Mouse (Mus musculus) ZHBTc4 (cell line): ENCODE results near the gene Myh9.
A peak's percentile ranks its signal among the peaks of the same experiment; 100 is the strongest.

Source experiments
- DNase-seq: peaks from one replicate; pipeline ENCODE4 v3.0.0-alpha.2; 2011; ENCODE audit warnings: low read depth, low spot score

The Myh9 gene

GRCm38 (mm10) chr15:77842047-77842843 is at the start of gene Myh9:
TSS of gene Myh9 (minus strand) at chr15:77842175.
- peak; percentile 100 for DNase-seq

GRCm38 (mm10) chr15:77891766-77892165 is 49.8 kb upstream of the Myh9 start:
- no peak for DNase-seq

- no peak for DNase-seq
Observed at GRCm38 (mm10) chr15:77889761-77890422, 47.9 kb upstream of the Myh9 start.

- peak; percentile 80 for DNase-seq
Observed at GRCm38 (mm10) chr15:77888286-77888685, 46.3 kb upstream of the Myh9 start.

- no peak for DNase-seq
Observed at GRCm38 (mm10) chr15:77887093-77887488, 45.1 kb upstream of the Myh9 start.

GRCm38 (mm10) chr15:77886369-77887092 is 44.6 kb upstream of the Myh9 start:
- no peak for DNase-seq

GRCm38 (mm10) chr15:77885945-77886344 is 44.0 kb upstream of the Myh9 start:
- no peak for DNase-seq

- DNase-seq, result no peak
Observed at GRCm38 (mm10) chr15:77885159-77885558, 43.2 kb upstream of the Myh9 start.

- DNase-seq, result no peak
Observed at GRCm38 (mm10) chr15:77883697-77884010, 41.7 kb upstream of the Myh9 start.

GRCm38 (mm10) chr15:77882797-77883696 is 41.1 kb upstream of the Myh9 start:
- peak; percentile 81 for DNase-seq

GRCm38 (mm10) chr15:77882297-77882696 is 40.3 kb upstream of the Myh9 start:
- DNase-seq, result no peak

- no peak for DNase-seq
Observed at GRCm38 (mm10) chr15:77881698-77882097, 39.7 kb upstream of the Myh9 start.

GRCm38 (mm10) chr15:77880738-77881137 is 38.8 kb upstream of the Myh9 start:
- no peak for DNase-seq

- no peak for DNase-seq
Observed at GRCm38 (mm10) chr15:77879756-77880155, 37.8 kb upstream of the Myh9 start.

GRCm38 (mm10) chr15:77877209-77877608 is 35.2 kb upstream of the Myh9 start:
- no peak for DNase-seq

GRCm38 (mm10) chr15:77876716-77877115 is 34.7 kb upstream of the Myh9 start:
- no peak for DNase-seq

GRCm38 (mm10) chr15:77875953-77876352 is 34.0 kb upstream of the Myh9 start:
- no peak for DNase-seq

GRCm38 (mm10) chr15:77874807-77875206 is 32.8 kb upstream of the Myh9 start:
- DNase-seq, result no peak

- DNase-seq, result no peak
Observed at GRCm38 (mm10) chr15:77874310-77874709, 32.3 kb upstream of the Myh9 start.

GRCm38 (mm10) chr15:77873564-77873963 is 31.6 kb upstream of the Myh9 start:
- peak; percentile 73 for DNase-seq

- DNase-seq, result no peak
Observed at GRCm38 (mm10) chr15:77872996-77873395, 31.0 kb upstream of the Myh9 start.

GRCm38 (mm10) chr15:77868340-77868739 is 26.4 kb upstream of the Myh9 start:
- DNase-seq, result no peak
